Mouse (Mus musculus): ENCODE data around the gene Ttc36.

DNA sequence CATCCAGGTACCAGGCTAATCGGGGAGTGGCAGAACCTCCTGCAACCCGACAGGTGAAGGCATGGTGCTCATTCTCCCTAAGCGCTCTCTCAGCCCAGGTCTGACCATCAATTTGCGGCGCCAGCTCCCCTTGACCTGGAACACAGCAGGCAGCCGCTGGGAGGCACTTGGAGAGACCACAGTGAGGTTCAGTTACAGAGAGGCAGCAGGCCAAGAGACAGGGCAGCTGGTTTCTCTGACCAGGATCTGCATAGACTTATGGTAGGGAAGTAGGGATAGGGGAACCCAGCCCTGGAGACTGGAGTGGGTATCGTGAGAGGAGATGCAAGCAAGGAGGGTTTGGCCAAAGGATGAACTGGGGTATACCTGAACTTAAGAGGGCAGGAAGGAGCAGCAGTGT is 4.6 kb downstream of the Ttc36 start:
- TF ChIP-seq POLR2A (IDR thresholded peaks at IDR 0.05; ENCODE audit: extremely low read depth, insufficient read depth, low read length): no peak
- no peak for TF ChIP-seq CTCF (IDR thresholded peaks at IDR 0.05; ENCODE audit: low read depth, low read length)

Measured in liver, adult 2 months (tissue).